Mouse (Mus musculus) liver, postnatal 0 days (tissue): ENCODE data around the gene Mllt6.

Source experiments
- CTCF ChIP-seq: sonication (generic); IDR thresholded peaks from 2 replicates; pipeline ENCODE4 v1.5.1; 2016; ENCODE audit warnings: antibody characterized with exemption, low read depth
- EP300 ChIP-seq: IDR thresholded peaks from 2 replicates; pipeline ENCODE4 v1.6.1; 2016; ENCODE audit warnings: antibody characterized with exemption, low read depth, mild to moderate bottlenecking

GRCm38 (mm10) chr11:97658751-97659266 lies 4.4 kb upstream of the Mllt6 start:
- no peak for TF ChIP-seq CTCF
- TF ChIP-seq EP300 = no peak
